Mouse (Mus musculus): ENCODE measurements around the gene Cdh10. TPM values are rescaled to one million over a fixed set of nuclear protein-coding genes. Genes with fewer than 3 reads are reported as not detected.

Cdh10 gene
- polyA plus RNA-seq, 1 experiment from 2014 or later = 4.4 TPM

DNA sequence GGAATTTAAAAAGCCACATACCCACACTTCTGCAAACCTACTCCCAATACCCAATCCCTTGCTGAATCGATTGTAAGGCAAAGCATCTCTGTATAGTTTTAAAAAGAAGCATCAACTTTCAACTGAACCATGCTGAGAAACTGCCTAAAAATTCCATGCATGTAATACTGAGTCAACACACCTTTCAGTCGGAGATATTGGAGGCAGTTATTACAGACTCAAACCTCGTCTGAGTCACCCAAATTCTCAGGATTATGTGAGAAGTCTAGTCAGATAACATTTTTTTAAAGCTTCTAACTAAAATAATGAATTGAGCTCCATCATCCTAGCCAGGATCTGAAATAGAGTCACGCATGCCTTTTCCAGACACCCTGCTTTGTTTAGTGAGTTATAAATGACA, 175.5 kb downstream of the Cdh10 start:
- WGBS = 61% methylated on average over 4 of the region's 4 CpGs

DNA sequence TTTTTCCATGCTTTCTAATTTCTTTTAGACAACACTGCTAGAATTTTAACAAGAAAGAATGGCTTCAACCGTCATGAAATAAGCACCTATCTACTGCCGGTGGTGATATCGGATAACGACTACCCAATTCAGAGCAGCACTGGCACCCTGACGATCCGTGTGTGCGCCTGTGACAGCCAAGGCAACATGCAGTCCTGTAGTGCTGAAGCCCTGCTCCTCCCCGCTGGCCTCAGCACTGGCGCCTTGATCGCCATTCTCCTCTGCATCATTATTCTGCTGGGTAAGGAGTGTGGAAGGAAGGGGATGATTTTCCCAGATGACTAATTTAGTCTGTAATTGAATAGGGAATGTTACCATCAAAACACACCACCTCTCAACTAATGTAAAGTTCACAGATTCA, 192.1 kb downstream of the Cdh10 start:
- no peaks in the 10 kb centered on the region for H3K36me3 ChIP-seq (ENCODE audit: control insufficient read depth, insufficient read depth, low read length)
- H3K9ac ChIP-seq (ENCODE audit: low read depth, low read length) = no peak overlapping the region
- no peak overlapping the region for H3K4me2 ChIP-seq (ENCODE audit: low read depth, low read length)
- no peak for DNase-seq (ENCODE audit: low spot score)
- no peaks in the 10 kb centered on the region for H3K9me3 ChIP-seq (ENCODE audit: control insufficient read depth, low read length)
- ATAC-seq (ENCODE audit: low read depth) = no peak
- no peaks in the 10 kb centered on the region for H3K4me1 ChIP-seq (ENCODE audit: control insufficient read depth, insufficient read depth, low read length)
- H3K27me3 ChIP-seq (replicated peaks; ENCODE audit: control insufficient read depth, insufficient read depth, low read length) = no peaks in the 10 kb centered on the region
- no peak overlapping the region for H3K4me3 ChIP-seq (ENCODE audit: low read depth, low read length)
- WGBS = 80% methylated on average over 10 of the region's 10 CpGs
- H3K27ac ChIP-seq (replicated peaks; ENCODE audit: low read depth, low read length) = no peak overlapping the region

More for the DNA sequence above, 175.5 kb downstream of the Cdh10 start:
- Histone ChIP-seq H3K36me3 (ENCODE audit: control insufficient read depth, insufficient read depth, low read length) (no peaks in the 10 kb centered on the region), H3K27ac (replicated peaks; ENCODE audit: low read depth, low read length) (no peak overlapping the region), H3K4me2 (ENCODE audit: low read depth, low read length) (no peak overlapping the region), H3K27me3 (replicated peaks; ENCODE audit: control insufficient read depth, insufficient read depth, low read length) (no peaks in the 10 kb centered on the region), H3K9me3 (ENCODE audit: control insufficient read depth, low read length) (no peaks in the 10 kb centered on the region), H3K4me1 (ENCODE audit: control insufficient read depth, insufficient read depth, low read length) (no peaks in the 10 kb centered on the region), H3K4me3 (ENCODE audit: low read depth, low read length) (no peak overlapping the region), H3K9ac (ENCODE audit: low read depth, low read length) (no peak overlapping the region)
- ATAC-seq (ENCODE audit: low read depth) = no peak
- no peak for DNase-seq (ENCODE audit: low spot score)

DNA sequence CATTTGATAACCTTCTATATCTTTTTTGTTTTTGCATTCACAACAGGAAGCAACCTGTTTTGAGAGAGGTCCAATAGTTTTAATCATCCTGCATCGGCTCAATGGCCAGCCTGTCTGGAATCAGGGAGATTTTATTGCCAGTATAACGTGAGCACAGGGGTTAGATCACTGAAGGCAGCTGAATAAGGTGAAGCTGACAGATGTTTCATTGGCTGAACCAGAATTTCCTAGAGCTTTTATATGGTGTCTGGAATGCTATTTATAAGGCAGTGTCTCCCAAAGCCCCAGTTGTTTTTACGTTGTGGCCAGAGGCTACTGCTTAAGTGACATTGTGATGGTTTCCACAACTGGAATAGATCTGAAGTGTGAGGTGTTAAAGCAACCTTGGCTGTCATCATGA, 214.2 kb downstream of the Cdh10 start:
- H3K9me3 ChIP-seq (ENCODE audit: control insufficient read depth, low read length) = no peaks in the 10 kb centered on the region
- H3K27me3 ChIP-seq (replicated peaks; ENCODE audit: control insufficient read depth, insufficient read depth, low read length) = no peaks in the 10 kb centered on the region
- 60% methylated on average over 3 of the region's 3 CpGs for WGBS
- H3K27ac ChIP-seq (replicated peaks; ENCODE audit: low read depth, low read length) = no peak overlapping the region
- ATAC-seq (ENCODE audit: low read depth) (no peak), DNase-seq (ENCODE audit: low spot score) (no peak)
- no peak overlapping the region for H3K4me2 ChIP-seq (ENCODE audit: low read depth, low read length)
- no peak overlapping the region for H3K4me3 ChIP-seq (ENCODE audit: low read depth, low read length)
- H3K4me1 ChIP-seq (ENCODE audit: control insufficient read depth, insufficient read depth, low read length) = no peaks in the 10 kb centered on the region
- H3K36me3 ChIP-seq (ENCODE audit: control insufficient read depth, insufficient read depth, low read length) = no peaks in the 10 kb centered on the region
- H3K9ac ChIP-seq (ENCODE audit: low read depth, low read length) = no peak overlapping the region

DNA sequence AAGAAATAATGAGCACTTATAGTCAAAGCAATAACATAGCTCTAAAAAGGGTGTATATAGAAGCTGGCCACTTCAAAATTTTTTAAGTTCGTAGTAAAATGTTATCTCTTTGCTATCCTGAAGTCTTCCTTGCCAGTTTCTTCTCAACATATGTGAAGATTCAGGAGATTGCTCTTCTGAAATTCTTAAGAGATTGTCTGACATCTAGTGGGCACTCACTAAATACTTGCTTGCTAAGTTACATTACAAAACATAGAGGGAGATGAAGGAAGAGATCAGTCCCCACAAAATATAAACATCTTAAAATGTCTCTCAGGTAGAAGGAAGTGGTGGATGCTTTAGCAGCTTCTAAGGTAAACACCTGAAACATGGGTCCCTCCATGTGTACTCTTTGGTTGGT, 221.3 kb downstream of the Cdh10 start:
- Histone ChIP-seq H3K9ac (ENCODE audit: low read depth, low read length) (no peak overlapping the region), H3K9me3 (ENCODE audit: control insufficient read depth, low read length) (no peaks in the 10 kb centered on the region), H3K4me1 (ENCODE audit: control insufficient read depth, insufficient read depth, low read length) (no peaks in the 10 kb centered on the region), H3K4me3 (ENCODE audit: low read depth, low read length) (no peak overlapping the region), H3K36me3 (ENCODE audit: control insufficient read depth, insufficient read depth, low read length) (no peaks in the 10 kb centered on the region), H3K27me3 (replicated peaks; ENCODE audit: control insufficient read depth, insufficient read depth, low read length) (no peaks in the 10 kb centered on the region), H3K27ac (replicated peaks; ENCODE audit: low read depth, low read length) (no peak overlapping the region), H3K4me2 (ENCODE audit: low read depth, low read length) (no peak overlapping the region)
- ATAC-seq (ENCODE audit: low read depth) (no peak), DNase-seq (ENCODE audit: low spot score) (peak; percentile 13)
- 75% methylated on average over 1 of the region's 1 CpGs for WGBS

All from embryonic facial prominence, embryonic 14.5 days (tissue).